Mouse (Mus musculus) telencephalon, adult 2 months (tissue): ENCODE measurements around the gene Inpp5a.
A peak's percentile ranks its signal among the peaks of the same experiment; 100 is the strongest.

Experiments
- DNase-seq: peaks from one replicate; pipeline ENCODE4 v3.0.0-alpha.2; 2011; ENCODE audit warnings: low read depth, low spot score

Inpp5a gene

DNA sequence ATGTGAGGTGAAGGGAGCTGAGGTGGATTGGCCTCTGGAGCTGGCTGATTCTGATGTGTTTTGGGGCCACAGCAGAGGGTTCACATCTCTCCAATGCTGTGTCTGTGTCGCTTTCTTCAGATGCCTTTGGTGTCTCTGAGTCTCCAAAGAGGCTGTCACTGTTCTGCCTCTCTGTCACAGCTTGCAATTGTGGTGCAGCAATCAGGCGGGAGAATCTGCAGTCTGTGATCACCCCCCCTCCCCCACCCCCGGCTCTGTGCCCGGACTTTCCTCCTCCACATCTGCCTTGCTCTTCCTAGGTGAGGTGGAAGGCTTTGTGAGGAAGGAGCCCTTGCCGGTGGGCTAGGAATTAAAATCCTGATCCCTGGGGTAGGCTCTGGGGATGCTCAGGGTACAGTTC is 52.1 kb downstream of the Inpp5a start:
- no peak for DNase-seq

GRCm38 (mm10) chr7:139441761-139442211 is 52.9 kb downstream of the Inpp5a start:
- DNase-seq = no peak

DNA sequence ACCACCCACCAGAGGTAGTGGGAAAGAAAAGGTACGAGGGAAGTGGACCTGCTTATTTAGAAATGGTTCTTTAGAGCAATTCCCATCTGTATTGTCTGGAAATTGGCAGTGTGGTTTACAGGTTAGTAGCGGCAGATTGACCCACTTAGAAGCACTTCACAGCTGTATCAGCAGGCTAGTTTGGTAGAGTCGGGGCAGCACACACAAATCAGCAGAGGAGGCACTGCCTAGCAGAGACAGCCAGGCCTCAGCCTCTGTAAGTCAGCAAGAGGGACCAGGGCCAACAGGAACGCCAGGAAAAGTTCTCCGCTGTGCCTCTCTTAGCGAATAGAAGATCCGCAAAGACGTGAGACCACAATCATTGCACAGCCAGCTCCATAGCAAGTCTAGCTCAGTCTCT is 56.7 kb downstream of the Inpp5a start:
- DNase-seq = no peak

GRCm38 (mm10) chr7:139447381-139447780 is 58.5 kb downstream of the Inpp5a start:
- DNase-seq = no peak

- peak; percentile 42 for DNase-seq
Observed at GRCm38 (mm10) chr7:139450186-139450998, 61.5 kb downstream of the Inpp5a start.

DNA sequence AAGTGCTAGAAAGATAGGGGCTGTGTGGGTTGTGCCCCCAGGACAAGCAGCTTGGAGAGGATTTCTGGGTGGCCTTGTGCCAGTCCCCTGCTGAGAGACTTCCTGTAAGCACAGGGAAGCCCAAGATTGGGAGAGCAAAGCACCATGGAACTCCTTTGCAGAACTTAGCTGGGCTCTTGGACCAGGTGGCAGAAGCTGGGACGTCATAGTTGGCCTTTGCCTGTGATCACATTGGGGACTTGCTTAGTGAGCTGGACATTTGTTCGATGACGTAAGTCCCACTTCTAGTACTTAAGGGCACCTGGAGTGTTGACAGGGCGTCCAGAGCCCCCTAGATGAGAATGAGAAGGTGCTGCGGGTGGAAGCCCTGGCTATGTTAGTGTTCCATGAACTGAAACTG is 62.8 kb downstream of the Inpp5a start:
- DNase-seq = no peak

GRCm38 (mm10) chr7:139452199-139452598 is 63.3 kb downstream of the Inpp5a start:
- no peak for DNase-seq

- no peak for DNase-seq
Observed at GRCm38 (mm10) chr7:139453198-139453597, 64.3 kb downstream of the Inpp5a start.

- DNase-seq = no peak
Observed at GRCm38 (mm10) chr7:139454285-139454684, 65.4 kb downstream of the Inpp5a start.

DNA sequence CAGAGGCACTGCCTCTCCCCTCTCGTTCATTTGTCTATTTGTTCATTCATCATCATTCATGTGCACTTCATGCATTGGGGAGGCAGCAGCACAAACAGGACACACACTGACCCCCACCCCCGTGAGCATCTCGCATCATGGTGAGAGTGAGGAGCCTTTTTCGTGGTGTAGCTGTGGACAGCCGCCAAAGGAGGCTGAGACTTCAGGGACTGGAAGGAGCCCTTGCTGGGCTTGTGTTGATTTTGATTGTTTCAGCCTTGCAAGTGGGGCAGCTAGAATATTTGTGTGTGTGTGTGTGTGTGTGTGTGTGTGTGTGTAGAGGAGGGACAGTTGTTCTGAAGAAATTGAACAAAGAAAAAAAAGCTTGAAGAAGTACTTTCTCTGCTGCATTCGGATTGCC is 67.8 kb downstream of the Inpp5a start:
- no peak for DNase-seq

- DNase-seq = no peak
Observed at GRCm38 (mm10) chr7:139461344-139461743, 72.4 kb downstream of the Inpp5a start.

DNA sequence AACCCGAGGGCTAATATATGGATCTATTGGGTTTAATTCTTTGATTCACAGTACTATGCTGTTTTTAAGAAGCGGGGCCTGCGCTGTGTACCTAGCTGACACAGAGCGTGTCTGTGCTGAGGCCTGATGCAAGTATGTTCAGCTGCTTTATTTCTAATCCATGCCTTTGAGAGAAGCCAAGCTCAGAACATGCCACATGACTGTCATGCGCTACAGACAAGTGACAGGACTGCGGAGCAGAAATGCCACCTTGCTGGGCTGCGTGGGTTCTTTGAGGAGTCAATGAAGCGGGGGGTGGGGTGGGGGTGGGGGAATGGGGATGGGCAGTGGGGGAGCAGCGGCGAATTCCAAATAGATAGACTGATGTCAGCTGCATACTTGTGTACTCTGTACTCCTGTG is 73.2 kb downstream of the Inpp5a start:
- DNase-seq = no peak

DNA sequence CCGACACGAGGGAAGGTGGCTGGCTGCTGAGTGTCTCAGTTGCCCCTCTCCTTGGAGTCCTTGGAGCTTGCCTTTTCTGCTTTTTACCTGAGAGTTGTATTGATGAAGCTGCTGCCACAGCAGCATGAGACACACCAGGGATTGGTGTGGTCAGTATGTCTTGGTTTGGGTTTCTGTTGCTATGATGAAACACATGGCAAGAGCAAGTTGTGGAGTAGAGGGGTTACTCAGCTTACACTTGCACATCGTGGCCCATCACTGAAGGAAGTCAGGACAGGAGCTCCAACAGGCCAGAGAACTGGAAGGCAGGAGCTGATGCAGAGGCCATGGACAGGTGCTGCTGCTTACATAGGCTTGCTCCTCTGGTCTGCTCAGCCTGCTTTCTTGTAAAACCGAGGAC is 76.6 kb downstream of the Inpp5a start:
- DNase-seq = no peak

GRCm38 (mm10) chr7:139466484-139467176 is 77.7 kb downstream of the Inpp5a start:
- DNase-seq = no peak

DNA sequence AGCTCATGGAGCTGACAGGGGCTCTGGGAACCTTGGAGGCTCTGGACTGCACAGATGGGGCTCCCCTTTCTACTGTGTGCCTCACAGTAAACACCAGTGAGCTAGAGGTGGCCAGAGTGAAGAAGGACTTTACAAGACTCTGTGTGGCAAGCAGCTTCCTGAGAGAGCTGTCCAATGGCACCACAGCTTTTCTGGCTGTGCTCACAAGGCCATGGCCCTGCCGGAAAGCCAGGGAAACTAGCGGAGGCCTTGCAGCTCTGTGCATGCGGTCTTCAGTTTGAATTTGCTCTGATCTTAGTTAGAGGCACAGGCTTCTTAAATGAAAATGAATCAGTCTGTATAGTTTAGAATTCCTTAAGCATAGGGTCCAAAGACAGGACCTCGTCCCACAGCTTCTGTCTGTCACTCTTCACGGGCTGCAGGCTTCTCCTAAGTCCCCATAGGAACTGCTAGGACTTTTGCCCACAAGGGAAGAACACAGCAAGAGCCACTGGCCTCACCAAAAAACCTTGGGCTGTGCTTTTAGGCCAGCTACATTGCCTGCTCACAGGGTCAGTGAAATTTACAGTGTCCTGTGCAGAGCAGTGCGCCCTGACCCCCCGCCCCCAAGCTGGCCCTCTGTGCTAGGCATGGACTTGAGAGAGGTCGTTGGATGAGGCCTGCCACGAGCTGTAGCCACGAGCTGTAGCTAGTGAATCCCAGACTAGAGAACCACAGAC is 78.4 kb downstream of the Inpp5a start:
- no peak for DNase-seq

- DNase-seq = no peak
Observed at GRCm38 (mm10) chr7:139467896-139468279, 79.0 kb downstream of the Inpp5a start.

GRCm38 (mm10) chr7:139468440-139468839 is 79.5 kb downstream of the Inpp5a start:
- no peak for DNase-seq

DNA sequence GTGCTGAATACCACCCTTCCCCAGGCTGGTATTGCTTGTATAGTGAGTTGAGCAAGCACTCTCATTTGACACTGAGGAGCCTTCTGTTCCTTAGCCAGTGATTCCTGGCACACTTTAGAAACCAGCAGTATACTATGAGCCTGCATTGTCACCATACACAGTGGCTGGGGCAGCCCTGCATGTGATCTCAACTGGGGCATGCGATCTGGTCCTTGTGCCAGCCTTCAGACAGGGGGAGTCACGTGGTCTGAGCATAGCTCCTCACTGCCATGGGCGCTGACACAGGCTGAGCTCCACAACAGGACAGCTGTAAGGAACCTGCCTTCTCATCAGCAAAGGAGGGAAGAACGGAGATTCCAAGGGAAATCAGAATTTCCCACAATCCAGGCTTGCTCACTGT is 80.5 kb downstream of the Inpp5a start:
- no peak for DNase-seq

GRCm38 (mm10) chr7:139470481-139470880 is 81.6 kb downstream of the Inpp5a start:
- no peak for DNase-seq

DNA sequence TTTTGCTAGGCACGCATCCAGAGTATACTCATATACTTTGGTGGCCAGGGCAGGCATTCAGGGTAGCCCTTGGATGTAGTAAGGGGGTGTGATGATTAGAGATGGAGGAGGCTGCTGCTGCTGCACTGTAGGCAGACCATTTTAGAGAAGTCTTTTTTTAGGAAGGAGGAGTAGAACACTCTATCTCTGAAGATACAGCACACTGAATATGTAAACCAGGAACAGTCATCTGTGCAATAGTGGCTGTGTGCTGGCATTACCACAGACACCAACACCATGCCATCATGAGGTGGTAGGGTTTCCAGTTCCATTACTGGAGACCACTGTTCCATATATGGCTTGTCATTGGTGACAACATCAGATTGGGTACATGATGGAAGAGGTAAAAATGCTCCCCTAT is 83.1 kb downstream of the Inpp5a start:
- DNase-seq = no peak

DNA sequence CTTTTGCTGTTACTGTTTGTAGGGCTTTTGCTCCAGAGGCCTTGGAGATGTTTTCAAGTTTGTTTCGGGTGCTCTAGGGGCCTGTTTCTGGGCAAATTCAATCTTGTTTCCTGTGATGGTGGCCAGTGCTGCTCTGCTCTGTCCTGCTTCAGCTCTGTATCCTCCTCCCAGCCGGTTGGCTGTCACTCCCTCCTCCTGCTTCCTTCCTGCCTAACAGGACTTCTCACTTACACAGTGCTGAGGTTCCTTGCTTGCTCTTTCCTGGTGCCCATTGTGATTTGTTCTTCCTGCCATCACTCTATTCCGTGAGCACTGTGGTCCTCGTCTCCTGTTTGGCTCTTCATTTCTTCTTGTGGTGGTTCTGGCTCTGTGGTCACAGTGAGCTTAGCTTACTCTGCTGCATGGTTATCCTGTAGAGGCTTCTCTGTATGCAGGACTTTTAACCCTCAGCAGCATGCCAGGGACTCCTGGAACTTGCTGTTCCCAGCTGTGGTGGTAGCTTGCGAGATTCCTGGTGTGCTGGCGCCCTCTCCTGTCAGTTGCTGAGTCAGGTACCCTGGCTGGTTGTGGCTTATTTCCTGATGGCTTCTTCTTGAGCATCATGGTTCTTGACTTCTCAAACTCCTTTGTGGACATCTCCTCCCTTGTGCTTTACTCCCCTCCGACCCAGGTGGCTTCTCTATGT is 84.1 kb downstream of the Inpp5a start:
- peak; percentile 56 for DNase-seq

DNA sequence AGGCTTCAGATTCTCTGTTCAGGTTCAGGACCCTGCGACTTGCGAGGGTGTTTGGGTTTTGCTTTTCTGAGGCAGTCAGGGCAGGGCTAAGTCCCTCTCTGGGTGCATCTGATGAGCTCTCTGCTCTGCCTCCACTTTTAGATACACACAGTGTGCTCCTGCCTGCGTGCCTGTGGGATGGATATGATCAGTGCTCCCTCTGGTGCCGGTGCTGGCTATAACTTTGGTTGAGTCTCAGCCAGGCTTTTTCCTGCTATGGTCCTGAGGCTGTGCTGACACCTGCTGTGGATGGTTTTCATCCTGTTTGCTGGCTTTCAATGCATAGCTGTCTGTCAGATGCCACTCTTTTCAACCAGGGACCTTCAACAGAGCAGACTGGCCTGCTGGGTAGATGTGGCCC is 87.0 kb downstream of the Inpp5a start:
- no peak for DNase-seq
